32 mouse cellular contexts compared by ENCODE assay signal in the genomic region with DNA sequence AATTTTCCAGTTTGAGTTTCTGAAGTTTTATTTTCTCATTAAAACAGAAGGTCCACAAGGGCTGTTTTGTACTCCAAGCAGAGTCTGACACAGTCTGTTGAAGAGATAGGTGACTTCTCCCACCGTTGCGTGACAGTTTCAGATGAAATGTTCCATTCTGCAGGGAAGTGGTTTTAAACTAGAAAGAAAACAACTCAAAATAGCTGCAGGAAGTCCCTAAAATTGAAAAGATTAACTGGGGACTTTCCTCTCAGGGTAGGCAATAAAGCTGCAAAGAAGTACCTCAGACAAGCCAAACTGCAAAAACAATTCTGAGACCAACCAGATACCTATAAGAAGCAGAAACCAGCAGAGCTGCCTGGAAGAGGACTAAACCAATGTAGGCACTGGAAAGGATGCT.
DNase-seq lines count a peak whose midpoint lies in the region; ATAC-seq lines count a peak whose summit lies in the region.
"Had no signal": no experiment of that assay in that cellular context is flagged by ENCODE, and none has a peak within 500 bp of the region (broad histone marks: within the 10 kb centered on the region; RNA-seq: fewer than 3 reads in every experiment).

No protein-coding gene starts in this region.

- H3K4me3 ChIP-seq in heart, embryonic 10.5 days, result no peak overlapping the region
- H3K4me3 ChIP-seq: embryonic facial prominence, embryonic 10.5 days; embryonic facial prominence, embryonic 15.5 days; forebrain, embryonic 12.5 days; heart, embryonic 15.5 days; left cerebral cortex, adult 2 months; limb, embryonic 12.5 days; liver, embryonic 15.5 days; megakaryocyte, embryonic 14.5 days; midbrain, embryonic 12.5 days; myocyte; neural tube, embryonic 13.5 days; stomach, embryonic 15.5 days had no signal

- peak; percentile 34 for DNase-seq in heart, adult 11 months
- no peak for DNase-seq in heart, embryonic 10.5 days (ENCODE audit: low spot score)
- peak; percentile 36 for DNase-seq in 416B (ENCODE audit: low read depth)
- DNase-seq in layer of hippocampus, postnatal 10 days (ENCODE audit: low spot score in 2 of 2), result no peak
- DNase-seq in frontal cortex, postnatal 10 days (ENCODE audit: low spot score in 2 of 2), result no peak
- no peak for DNase-seq in adrenal gland, adult 2 months
- DNase-seq: adrenal gland, postnatal 36 days; cerebellum, adult 2 months; cerebellum, postnatal 25 days; kidney, adult 9 months; kidney, postnatal 10 days; lung, embryonic 14.5 days; lung, postnatal 36 days; right cerebral cortex, postnatal 14 days; thymus, postnatal 25 days had no signal

- no peaks in the 10 kb centered on the region for H3K27me3 ChIP-seq in heart, embryonic 10.5 days (ENCODE audit: insufficient read depth, poor library complexity, severe bottlenecking)
- H3K27me3 ChIP-seq: embryonic facial prominence, embryonic 15.5 days; forebrain, embryonic 12.5 days; heart, embryonic 15.5 days; limb, embryonic 12.5 days; liver, embryonic 15.5 days; megakaryocyte, embryonic 14.5 days; midbrain, embryonic 12.5 days; neural tube, embryonic 13.5 days; Patski; stomach, embryonic 15.5 days had no signal

- 73% methylated on average over 2 of the region's 2 CpGs for WGBS in heart, embryonic 10.5 days

- peak; percentile 68 for ATAC-seq in CD4-positive, CD25-positive, alpha-beta regulatory T cell, adult 4 months
- peak; percentile 51 for ATAC-seq in inflammation-experienced regulatory T-cells, adult 6 months
- ATAC-seq: hindbrain, embryonic 16.5 days; intestine, postnatal 0 days; Patski had no signal

- H3K36me3 ChIP-seq in heart, embryonic 10.5 days, result no peaks in the 10 kb centered on the region
- H3K36me3 ChIP-seq: embryonic facial prominence, embryonic 10.5 days; embryonic facial prominence, embryonic 15.5 days; forebrain, embryonic 12.5 days; heart, embryonic 15.5 days; limb, embryonic 12.5 days; midbrain, embryonic 12.5 days; neural tube, embryonic 13.5 days; stomach, embryonic 15.5 days had no signal

- 0 out of 2 replicates have a peak, but pooled peaks cover 4% of the 10 kb centered on the region for H3K4me1 ChIP-seq in heart, embryonic 10.5 days
- H3K4me1 ChIP-seq: embryonic facial prominence, embryonic 10.5 days; embryonic facial prominence, embryonic 15.5 days; forebrain, embryonic 12.5 days; heart, embryonic 15.5 days; limb, embryonic 12.5 days; midbrain, embryonic 12.5 days; neural tube, embryonic 13.5 days; stomach, embryonic 15.5 days had no signal

- H3K27ac ChIP-seq in heart, embryonic 10.5 days, result no peak overlapping the region
- H3K27ac ChIP-seq: embryonic facial prominence, embryonic 10.5 days; embryonic facial prominence, embryonic 15.5 days; forebrain, embryonic 12.5 days; heart, embryonic 15.5 days; left cerebral cortex, adult 2 months; limb, embryonic 12.5 days; liver, embryonic 15.5 days; midbrain, embryonic 12.5 days; neural tube, embryonic 13.5 days; stomach, embryonic 15.5 days had no signal

- H3K9me3 ChIP-seq in heart, embryonic 10.5 days, result no peaks in the 10 kb centered on the region
- H3K9me3 ChIP-seq: embryonic facial prominence, embryonic 10.5 days; embryonic facial prominence, embryonic 15.5 days; forebrain, embryonic 12.5 days; heart, embryonic 15.5 days; limb, embryonic 12.5 days; liver, embryonic 15.5 days; megakaryocyte, embryonic 14.5 days; midbrain, embryonic 12.5 days; neural tube, embryonic 13.5 days; stomach, embryonic 15.5 days had no signal

Comparison
In these comparisons a context has a peak if more than half of its experiments do, and no peak if none do; other contexts are left out.
1. DNase-seq: peak in heart, adult 11 months (single experiment) and 416B (single experiment); none in heart, embryonic 10.5 days (single experiment), layer of hippocampus, postnatal 10 days (0 of 2), frontal cortex, postnatal 10 days (0 of 2) and adrenal gland, adult 2 months (single experiment).